12 mouse cellular contexts compared by ENCODE assay signal in the genomic region with DNA sequence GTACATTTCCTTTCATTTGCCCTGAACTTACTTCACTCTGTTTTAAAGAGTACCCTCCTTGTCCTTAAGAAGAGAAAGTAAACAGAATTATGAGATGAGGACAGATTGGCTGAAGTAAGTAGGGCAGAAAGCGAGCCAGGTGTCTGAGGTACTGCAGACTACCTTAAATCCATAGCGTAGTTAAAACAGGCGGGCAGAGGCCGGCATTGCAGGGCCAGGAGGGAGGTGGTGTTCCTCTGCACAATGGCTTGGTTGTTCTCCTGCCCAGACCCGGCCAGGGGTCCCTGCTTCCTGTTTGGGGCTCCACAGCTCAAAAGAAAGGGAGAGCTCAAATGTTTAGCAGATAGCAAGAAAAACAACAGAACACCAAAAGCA. TPM values are rescaled to one million over a fixed set of nuclear protein-coding genes. Genes with fewer than 3 reads are reported as not detected.
DNase-seq lines count a peak whose midpoint lies in the region; ATAC-seq and TF ChIP-seq lines count a peak whose summit lies in the region.
"Had no signal": no experiment of that assay in that cellular context is flagged by ENCODE, and none has a peak within 500 bp of the region (broad histone marks: within the 10 kb centered on the region; RNA-seq: fewer than 3 reads in every experiment).

No protein-coding gene starts in this region.

- no peaks in the 10 kb centered on the region for H3K27me3 ChIP-seq in heart, embryonic 11.5 days (ENCODE audit: control insufficient read depth, insufficient read depth, low read length)
- no peaks in the 10 kb centered on the region for H3K27me3 ChIP-seq in lung, embryonic 14.5 days (ENCODE audit: insufficient read depth, low read length)
- no peaks in the 10 kb centered on the region for H3K27me3 ChIP-seq in embryonic facial prominence, embryonic 14.5 days (replicated peaks; ENCODE audit: control insufficient read depth, insufficient read depth, low read length)
- no peaks in the 10 kb centered on the region for H3K27me3 ChIP-seq in limb, embryonic 10.5 days (ENCODE audit: low read depth, poor library complexity, severe bottlenecking)

- WGBS in heart, embryonic 11.5 days (ENCODE audit: insufficient replicate concordance): 36% methylated on average over 5 of the region's 5 CpGs
- 36% methylated on average over 5 of the region's 5 CpGs for WGBS in lung, embryonic 14.5 days
- 21% methylated on average over 5 of the region's 5 CpGs for WGBS in embryonic facial prominence, embryonic 14.5 days
- 42% methylated on average over 5 of the region's 5 CpGs for WGBS in limb, embryonic 10.5 days

- H3K36me3 ChIP-seq in heart, embryonic 11.5 days (ENCODE audit: control insufficient read depth, insufficient read depth, low read length): no peaks in the 10 kb centered on the region
- no peaks in the 10 kb centered on the region for H3K36me3 ChIP-seq in lung, embryonic 14.5 days (ENCODE audit: insufficient read depth)
- H3K36me3 ChIP-seq in embryonic facial prominence, embryonic 14.5 days (ENCODE audit: control insufficient read depth, insufficient read depth, low read length): no peaks in the 10 kb centered on the region
- H3K36me3 ChIP-seq in limb, embryonic 10.5 days: peaks cover 13% of the 10 kb centered on the region; the same call in 1 of the 2 replicates

- H3K27ac ChIP-seq in heart, embryonic 11.5 days (ENCODE audit: low read depth, low read length): peak overlapping the region; percentile 65
- H3K27ac ChIP-seq in lung, embryonic 14.5 days (ENCODE audit: low read depth): peak overlapping the region; percentile 92
- peak overlapping the region; percentile 90 for H3K27ac ChIP-seq in embryonic facial prominence, embryonic 14.5 days (replicated peaks; ENCODE audit: low read depth, low read length)
- H3K27ac ChIP-seq in limb, embryonic 10.5 days: peak overlapping the region; percentile 91

- H3K4me2 ChIP-seq in heart, embryonic 11.5 days: no peak overlapping the region
- H3K4me2 ChIP-seq in lung, embryonic 14.5 days: no peak overlapping the region
- no peak overlapping the region for H3K4me2 ChIP-seq in embryonic facial prominence, embryonic 14.5 days (ENCODE audit: low read depth, low read length)

- no peak for ATAC-seq in heart, embryonic 11.5 days (replicated peaks; ENCODE audit: insufficient number of reproducible peaks, low FRiP score, low TSS enrichment)
- ATAC-seq in lung, embryonic 14.5 days (ENCODE audit: insufficient read depth): 0 out of 2 replicates have a peak, but pooled peaks have one; percentile 15
- peak; percentile 42; the same call in 1 of the 2 replicates for ATAC-seq in embryonic facial prominence, embryonic 14.5 days (ENCODE audit: low read depth)

- H3K4me1 ChIP-seq in heart, embryonic 11.5 days (ENCODE audit: control insufficient read depth, insufficient read depth, low read length): peaks cover 2% of the 10 kb centered on the region; the same call in 1 of the 2 replicates
- H3K4me1 ChIP-seq in lung, embryonic 14.5 days (ENCODE audit: insufficient read depth): peaks cover 35% of the 10 kb centered on the region
- H3K4me1 ChIP-seq in embryonic facial prominence, embryonic 14.5 days (ENCODE audit: control insufficient read depth, insufficient read depth, low read length): peaks cover 52% of the 10 kb centered on the region
- H3K4me1 ChIP-seq in limb, embryonic 10.5 days: peaks cover 58% of the 10 kb centered on the region

- 0 out of 2 replicates have a peak, but pooled peaks cover 2% of the 10 kb centered on the region for H3K9me3 ChIP-seq in heart, embryonic 11.5 days (replicated peaks; ENCODE audit: control insufficient read depth, low read length)
- H3K9me3 ChIP-seq in lung, embryonic 14.5 days (ENCODE audit: low read depth, low read length): no peaks in the 10 kb centered on the region
- peaks cover 4% of the 10 kb centered on the region; the same call in 1 of the 2 replicates for H3K9me3 ChIP-seq in embryonic facial prominence, embryonic 14.5 days (ENCODE audit: control insufficient read depth, low read length)
- H3K9me3 ChIP-seq in limb, embryonic 10.5 days (replicated peaks): no peaks in the 10 kb centered on the region

- intact Hi-C loops in heart, postnatal 10 days (cut with DNase I): loop anchor here (2.0 kb wide), 1 partner anchor 32 kb away; no protein-coding TSS in a partner anchor
- intact Hi-C loops in left cerebral cortex, postnatal 25 days (cut with DNase I): no loop called here

- no peak overlapping the region for H3K4me3 ChIP-seq in heart, embryonic 11.5 days (ENCODE audit: low read depth, low read length)
- H3K4me3 ChIP-seq in lung, embryonic 14.5 days (ENCODE audit: low read depth, low read length): no peak overlapping the region
- H3K4me3 ChIP-seq in embryonic facial prominence, embryonic 14.5 days (ENCODE audit: low read depth, low read length): no peak overlapping the region
- no peak overlapping the region for H3K4me3 ChIP-seq in limb, embryonic 10.5 days

- no peak for DNase-seq in heart, postnatal 10 days
- DNase-seq in lung, embryonic 14.5 days: peak; percentile 53
- DNase-seq in lung, postnatal 14 days: no peak
- DNase-seq in embryonic facial prominence, embryonic 14.5 days (ENCODE audit: low spot score): peak; percentile 71
- DNase-seq in limb, embryonic 10.5 days (ENCODE audit: low spot score): peak; percentile 69
- no peak for DNase-seq in frontal cortex, postnatal 10 days (ENCODE audit: low spot score in 2 of 2)
- no peak for DNase-seq in left cerebral cortex, postnatal 25 days (ENCODE audit: low spot score in 2 of 2)
- DNase-seq: kidney, adult 11 months; lung, postnatal 4 days had no signal

- no peak for TF ChIP-seq CTCF in lung, embryonic 14.5 days (IDR thresholded peaks at IDR 0.05; ENCODE audit: low read depth)

- H3K9ac ChIP-seq in heart, embryonic 11.5 days (ENCODE audit: low read depth, low read length): no peak overlapping the region
- no peak overlapping the region for H3K9ac ChIP-seq in lung, embryonic 14.5 days
- no peak overlapping the region for H3K9ac ChIP-seq in embryonic facial prominence, embryonic 14.5 days (ENCODE audit: low read depth, low read length)

RNA-seq across cellular contexts. Expression of a gene that starts 57.0 kb away (rescaled TPM):
- not detected in 2 replicates for polyA plus RNA-seq in heart, embryonic 11.5 days (2014; fragmentation: Nextera tagmentation; extraction: Ambion mirVana)
- not detected for total RNA-seq in heart, postnatal 10 days (2021)
- not detected in 2 replicates for polyA plus RNA-seq in lung, embryonic 14.5 days (2014; fragmentation: Nextera tagmentation; extraction: Ambion mirVana)
- polyA plus RNA-seq in embryonic facial prominence, embryonic 14.5 days (2014; fragmentation: Nextera tagmentation; extraction: Ambion mirVana): not detected in 2 replicates
- not detected in 2 replicates for polyA plus RNA-seq in limb, embryonic 10.5 days (2016; fragmentation: Nextera tagmentation; extraction: Ambion mirVana)
- not detected for total RNA-seq in left cerebral cortex, postnatal 25 days (2021)
- total RNA-seq: common myeloid progenitor, adult 5-6 weeks; monocyte, adult 5-6 weeks had no signal

Comparison
In these comparisons a context has a peak if more than half of its experiments do, and no peak if none do; other contexts are left out.
1. DNase-seq: peak in lung, embryonic 14.5 days (single experiment), embryonic facial prominence, embryonic 14.5 days (single experiment) and limb, embryonic 10.5 days (single experiment); none in heart, postnatal 10 days (0 of 2), lung, postnatal 14 days (single experiment), frontal cortex, postnatal 10 days (0 of 2) and left cerebral cortex, postnatal 25 days (0 of 2).
2. Peak in every context shown above with its lines, with median percentiles within 50 percentile points of each other: H3K27ac ChIP-seq.